Mouse (Mus musculus) lung, postnatal 25 days (tissue): ENCODE measurements at regions not wholly inside any gene's neighbourhood (a gene's known extent, or its start where the extent isn't known, plus 50 kb on each side); places are given as distances from the start of the nearest gene placed in this dataset.
"Not testable (repeated sequence)": the region's sequence is repeated elsewhere in the genome, so short reads cannot be mapped to it uniquely, and the experiment has no call there.

Experiments
- DNase-seq: peaks from one replicate; pipeline ENCODE4 v3.0.0; 2022; ENCODE audit warnings: low spot score

DNA sequence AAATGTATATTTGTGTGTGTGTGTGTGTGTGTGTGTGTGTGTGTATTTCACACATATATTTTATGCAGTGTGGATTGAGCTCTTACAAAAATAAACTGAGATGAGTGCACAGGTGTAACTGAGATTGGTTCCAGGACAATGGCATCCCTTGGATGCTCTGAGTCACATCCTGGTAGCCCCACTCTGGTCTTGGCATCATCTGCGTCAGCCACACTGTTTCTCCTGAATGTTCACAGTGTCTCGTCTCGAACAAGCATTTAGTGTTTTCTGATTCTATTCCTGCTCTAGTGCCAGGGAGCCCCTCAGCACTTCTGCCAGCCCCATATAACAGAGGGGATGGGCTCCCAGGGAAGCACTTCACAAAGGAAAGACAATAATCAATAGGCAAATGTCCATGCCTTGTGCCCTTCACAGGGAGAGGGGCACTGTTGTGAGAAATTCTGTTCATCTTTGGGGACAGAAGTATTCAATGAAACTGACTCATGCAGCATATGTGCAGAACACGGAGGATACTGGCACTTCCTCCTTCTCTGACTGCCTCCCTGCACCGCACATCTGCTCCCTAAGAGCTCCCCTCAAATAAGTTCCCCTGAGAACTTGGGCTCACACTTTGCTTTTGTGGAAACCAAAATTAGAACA lies 536.2 kb downstream of the Pdcd6ip start:
- DNase-seq: no peak

DNA sequence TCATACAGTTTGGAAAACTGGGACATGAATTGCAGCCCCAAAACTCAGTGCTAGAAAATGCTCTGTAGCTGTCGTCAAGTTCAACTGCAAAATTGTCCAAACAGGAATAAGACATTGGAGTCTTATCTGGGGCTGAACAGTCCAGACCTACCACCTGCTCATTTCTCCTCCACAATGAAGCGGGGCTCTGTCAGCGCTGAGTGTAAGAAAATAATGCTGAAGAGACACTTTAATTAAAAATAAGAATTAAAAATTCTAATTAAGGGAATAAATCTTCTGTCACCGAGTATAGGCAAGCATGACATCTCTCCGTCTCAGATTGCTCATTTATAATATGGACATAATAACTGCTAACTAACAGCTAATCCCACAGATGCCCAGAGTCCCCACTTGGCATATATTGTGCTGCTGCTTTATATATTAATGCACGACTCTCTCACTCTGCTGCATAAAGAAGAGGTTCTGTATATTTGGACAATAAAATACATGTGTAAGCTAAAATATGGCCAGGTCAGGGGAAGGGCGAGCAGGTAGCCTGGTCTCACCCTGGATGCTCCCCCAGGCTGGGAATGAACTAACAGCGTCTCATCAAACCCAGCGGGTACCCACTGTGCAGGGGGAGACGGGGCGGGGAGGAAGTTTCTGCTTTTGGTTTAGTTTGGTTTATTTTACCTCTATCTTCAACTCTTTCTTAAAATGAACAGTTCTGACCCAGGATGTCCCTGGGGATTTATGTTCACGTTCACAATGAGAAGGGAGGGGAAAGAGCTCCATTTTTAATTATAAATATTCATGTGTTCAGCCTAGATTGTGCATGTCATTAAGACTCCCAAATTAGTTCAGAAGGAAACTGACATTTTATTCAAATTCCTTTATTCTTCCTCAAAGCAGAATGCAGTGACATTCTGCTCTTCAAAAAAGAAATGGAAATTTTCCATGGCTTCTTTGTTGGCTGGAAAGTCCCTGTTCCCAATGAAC lies 544.9 kb downstream of the Pdcd6ip start:
- no peak for DNase-seq

DNA sequence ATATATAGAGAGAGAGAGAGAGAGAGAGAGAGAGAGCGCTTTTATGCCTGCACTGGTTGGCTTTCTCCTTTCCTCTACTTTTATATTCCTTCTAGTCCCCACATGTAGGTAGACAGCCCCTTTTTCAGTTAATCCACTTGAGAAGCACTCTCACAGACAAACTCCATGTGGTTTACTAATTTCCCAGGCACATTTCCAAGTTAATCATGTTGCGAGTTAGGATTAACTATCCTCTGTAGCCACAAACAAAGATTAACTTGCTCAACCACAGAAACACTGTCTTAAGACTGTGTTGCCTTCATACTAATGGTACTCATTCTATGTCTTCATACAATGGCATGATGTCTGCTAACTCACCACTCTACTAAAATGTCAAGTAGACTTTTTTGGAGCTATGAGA lies 548.0 kb downstream of the Pdcd6ip start:
- no peak for DNase-seq

DNA sequence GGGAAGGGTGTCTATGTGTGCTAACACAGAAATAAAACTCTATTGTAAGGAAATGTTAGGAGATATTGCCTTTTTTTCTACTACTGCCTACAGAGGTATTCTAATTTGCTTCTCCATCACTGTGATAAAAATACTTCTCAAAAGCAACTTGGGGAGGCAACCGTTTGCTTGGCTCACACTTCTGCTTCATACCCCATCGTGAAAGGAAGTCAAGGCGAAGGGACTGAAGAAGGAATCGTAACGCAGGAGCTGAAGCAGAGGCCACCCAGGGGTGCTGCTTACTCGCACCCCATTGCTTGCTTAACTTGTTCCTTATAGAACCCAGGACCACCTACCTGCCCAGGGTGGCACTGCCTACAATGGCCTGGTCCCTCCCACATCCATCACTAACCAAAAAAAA lies 550.0 kb downstream of the Pdcd6ip start:
- DNase-seq: no peak

DNA sequence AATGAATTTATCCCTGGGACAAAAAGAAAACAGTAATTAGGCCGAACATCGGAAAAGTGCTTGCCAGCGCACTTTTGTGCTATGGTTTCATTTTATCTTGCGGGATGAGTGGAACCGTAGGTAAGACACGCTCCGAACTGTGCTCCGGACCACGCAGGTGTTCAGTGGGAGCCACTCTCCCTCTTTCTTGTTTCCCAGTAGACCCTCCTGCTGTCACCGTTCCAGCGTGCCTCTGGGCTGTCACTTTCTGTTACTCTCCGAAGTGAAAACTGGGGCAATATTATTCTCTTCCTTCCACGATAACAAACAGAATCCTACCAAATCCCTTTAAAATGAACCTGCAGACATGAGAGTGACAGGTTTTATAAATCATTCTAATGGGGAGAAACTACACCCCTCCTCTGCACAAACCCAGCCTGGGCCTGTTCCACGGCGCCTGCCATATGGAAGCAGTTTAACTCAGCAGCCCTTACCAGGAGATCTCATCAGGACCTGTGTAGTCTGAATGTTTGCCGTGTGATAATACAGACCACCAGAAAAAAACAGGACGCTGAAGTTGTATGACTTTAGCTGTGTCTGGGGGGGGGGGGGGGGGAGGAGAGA lies 550.5 kb downstream of the Pdcd6ip start:
- DNase-seq: no peak

DNA sequence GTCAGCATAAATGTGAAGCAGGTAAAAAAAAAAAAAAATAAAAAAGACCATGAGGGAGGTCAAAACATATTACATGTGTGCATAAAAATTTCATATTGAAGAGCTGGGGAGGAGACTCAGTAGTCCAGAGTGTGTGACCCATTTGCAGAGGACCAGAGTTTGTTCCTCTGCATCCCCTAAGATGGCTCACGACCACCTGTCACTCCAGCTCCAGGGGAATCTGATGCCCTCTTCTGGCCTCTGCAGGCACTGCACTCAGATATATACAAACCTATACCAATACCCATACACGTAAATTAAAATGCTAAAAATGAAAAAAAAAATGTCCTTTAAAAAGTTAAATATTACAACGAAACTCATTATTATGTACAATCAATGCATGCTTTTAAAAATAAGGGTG lies 551.4 kb downstream of the Pdcd6ip start:
- DNase-seq: no peak

DNA sequence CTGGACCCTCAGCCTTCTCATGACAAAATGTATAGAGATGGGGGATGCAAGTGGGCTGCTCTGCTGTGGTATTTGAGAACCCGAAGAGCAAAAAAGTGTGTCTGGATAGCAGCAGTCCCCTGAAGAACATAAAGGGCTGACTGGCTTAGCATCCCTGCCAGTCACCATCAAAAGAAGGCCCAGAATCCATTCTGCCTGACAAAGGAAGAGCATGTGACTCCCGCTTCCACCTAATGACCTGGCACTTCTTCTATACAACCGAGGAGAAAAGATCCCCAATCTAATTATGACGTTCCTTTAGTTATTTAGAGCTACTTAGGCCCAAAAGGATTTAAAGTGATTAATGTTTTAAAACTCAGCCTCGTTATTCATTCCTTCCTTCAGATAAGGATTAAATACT lies 559.0 kb downstream of the Pdcd6ip start:
- DNase-seq: no peak

DNA sequence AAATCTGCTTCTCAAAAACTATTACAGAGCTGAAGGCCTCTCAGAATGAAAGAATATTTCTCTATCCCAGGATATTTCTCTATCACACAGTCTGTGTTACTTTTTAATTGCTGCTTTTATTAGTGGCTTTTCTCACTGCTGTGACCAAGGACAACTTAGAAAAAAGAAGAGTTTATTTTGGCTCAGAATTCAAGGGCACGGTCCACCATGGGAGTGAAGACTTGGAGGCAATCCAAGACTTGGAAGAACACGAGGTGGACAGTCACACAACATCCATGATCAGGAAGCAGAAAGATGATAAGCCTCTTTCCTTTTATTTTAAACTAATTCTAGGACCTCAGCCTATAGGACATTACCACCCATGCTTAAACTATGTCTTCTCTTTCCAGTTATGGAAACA lies 561.5 kb downstream of the Pdcd6ip start:
- no peak for DNase-seq

DNA sequence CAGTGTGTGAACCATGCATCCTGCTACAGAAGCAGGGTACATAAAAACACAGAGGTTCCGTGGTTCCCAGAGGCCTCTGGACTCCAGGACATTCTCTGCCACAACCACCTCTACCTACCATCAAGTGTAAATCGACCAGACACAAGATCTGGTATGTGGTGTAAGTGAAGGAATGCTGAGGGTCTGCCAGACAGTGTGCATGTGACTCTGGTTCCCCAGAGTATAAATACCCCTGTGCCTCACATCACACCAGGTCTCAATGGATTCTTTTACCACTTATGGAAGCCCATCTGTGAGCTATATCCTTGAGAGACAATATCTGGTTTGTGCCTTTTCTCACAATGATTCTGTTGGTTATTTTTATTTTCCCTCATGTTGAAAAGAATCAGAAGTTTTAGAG lies 563.0 kb downstream of the Pdcd6ip start:
- no peak for DNase-seq

DNA sequence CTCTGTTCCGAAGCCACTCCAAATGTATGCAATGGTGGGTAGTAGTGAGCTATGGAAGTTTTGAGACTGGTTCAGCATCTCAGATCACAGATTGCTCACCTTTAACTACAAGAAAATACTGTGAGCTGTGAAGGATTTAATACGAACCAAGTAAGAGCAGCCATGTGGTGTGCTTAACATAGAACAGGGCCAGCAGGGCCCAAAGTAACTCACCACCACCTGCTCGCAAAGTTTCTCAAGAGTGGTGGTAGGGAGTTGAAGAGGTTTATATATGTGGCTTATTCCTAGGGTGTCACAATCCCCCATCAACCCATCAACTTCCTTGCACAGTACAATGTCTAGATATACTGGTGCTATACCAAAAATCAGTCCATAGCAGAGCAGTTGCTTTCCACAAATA lies 573.4 kb downstream of the Pdcd6ip start:
- DNase-seq: no peak

DNA sequence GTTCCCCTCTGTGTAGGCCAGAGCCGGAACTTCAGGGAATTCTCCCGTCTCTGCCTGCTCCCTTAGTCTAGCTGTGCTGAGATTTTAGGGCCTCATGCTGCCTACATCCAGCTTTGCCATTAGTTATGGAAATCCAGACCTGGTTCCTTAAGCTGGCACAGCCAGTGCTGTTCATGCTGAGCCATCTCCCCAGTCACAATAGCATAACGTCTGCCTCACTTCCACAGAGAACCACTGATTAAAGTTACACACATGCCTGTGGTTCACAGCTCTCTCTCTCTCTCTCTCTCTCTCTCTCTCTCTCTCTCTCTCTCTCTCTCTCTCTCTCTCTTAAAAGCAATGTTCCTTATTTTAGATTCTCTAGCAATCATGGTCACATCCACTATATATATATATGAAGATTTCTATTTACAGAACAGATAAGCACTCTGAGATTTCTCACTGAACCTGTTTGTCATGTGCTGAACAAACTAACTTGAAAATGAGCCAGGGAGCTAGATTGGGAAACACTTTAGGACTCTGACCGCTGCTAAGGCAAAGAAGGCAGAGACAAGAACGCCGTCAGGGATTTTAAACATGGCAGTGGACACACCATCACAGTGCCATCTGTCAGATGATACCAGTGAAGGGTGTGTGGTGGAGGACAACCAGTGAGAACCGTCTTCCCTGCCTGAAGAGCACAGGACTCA lies 584.9 kb downstream of the Pdcd6ip start:
- DNase-seq: no peak

DNA sequence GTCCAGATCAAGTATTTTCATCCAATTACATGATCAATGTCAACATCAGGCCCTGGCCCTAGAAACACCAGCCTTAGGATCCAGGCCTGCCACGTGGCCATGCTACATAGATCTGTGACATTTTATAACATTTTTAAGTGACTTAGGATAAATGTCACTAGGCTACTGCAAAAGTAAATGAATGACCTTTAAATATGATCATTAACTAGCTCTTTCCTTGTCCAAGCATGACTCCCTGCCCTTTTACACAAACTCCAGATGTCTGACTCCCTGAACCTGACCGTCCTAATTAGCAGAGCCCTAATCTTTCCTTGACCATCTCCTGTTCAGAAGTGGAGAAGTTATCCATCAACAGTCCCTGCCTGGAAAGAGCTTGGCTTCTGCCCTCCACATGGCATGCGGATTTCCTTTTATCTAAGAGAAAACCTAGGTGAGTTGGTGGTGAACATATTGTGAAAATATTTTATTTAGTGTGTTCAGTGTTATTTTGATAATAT lies 585.8 kb downstream of the Pdcd6ip start:
- no peak for DNase-seq

DNA sequence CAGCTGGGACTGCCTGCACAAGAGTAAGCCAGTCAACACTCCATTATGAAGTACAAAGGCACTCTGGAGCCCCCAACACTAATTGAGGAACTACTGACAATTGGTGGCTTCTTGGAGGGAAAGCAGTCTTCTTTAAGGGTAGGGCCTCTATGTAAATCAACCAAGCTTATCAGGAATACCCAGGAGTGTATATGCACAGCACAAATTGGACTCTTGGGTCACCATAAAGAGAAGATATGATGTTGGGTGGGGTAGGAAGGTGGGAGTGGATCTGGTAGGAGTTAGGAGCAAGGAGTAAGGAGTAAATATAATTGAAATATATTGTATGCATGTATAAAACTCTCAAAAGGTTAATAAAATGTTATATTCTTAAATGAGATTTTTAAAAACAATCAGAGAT lies 587.7 kb downstream of the Pdcd6ip start:
- DNase-seq: no peak

DNA sequence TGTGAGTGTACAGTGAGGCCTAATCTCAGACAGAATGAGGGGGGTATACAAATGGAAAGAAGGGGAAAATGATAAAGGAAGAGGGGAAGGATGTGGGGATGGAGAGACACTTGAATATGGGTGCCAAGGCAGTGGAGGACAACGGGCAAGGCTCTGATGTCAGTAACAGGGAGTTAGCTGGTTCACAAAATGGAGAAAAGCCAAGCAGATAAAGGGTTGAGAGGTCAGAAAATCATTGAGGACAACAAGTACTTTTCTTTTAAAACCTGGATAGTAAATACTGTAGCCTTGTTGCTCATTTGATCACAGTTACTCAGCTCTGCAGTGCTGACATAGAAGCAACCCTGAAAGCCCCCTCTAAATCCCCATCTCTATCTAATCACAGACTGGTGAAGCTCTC lies 588.3 kb downstream of the Pdcd6ip start:
- no peak for DNase-seq

DNA sequence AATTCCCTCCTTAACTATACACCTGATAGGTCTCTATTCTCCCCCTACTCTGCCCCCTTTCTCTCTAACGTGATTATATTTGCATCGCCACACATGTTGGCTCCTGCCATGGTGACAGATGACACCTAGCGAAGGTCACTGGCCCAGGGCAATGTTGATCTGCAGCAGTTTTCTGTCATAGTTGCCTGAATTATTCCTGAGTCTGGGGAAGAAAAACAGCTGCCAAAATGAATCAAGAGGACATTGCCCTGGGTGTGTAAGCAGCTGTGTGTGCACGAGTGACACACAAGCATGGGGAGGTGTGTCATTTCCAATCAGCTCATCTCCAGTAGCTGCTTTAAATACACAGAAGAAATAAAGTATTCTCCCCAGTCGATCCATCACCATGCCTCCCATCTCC lies 592.5 kb downstream of the Pdcd6ip start:
- DNase-seq: no peak

DNA sequence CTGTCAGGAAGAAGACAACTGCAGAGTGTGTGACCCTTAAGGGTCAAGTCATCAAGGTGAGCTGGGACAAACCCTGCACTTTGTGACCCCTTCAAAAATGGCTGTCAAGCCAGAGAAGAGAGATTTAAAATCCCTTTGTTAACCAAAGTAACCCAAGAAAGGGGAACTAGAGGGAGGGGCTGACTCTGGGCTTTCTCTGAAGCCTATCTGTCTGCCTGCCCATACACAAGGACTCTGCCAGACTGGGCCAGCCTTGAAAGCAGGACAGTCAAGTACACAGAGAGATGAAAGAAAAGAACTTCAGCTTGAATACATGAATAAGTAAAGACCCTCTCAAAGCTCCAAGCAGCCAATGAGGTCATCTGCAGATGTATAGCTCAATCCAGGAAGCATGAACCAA lies 595.3 kb downstream of the Pdcd6ip start:
- DNase-seq: no peak

DNA sequence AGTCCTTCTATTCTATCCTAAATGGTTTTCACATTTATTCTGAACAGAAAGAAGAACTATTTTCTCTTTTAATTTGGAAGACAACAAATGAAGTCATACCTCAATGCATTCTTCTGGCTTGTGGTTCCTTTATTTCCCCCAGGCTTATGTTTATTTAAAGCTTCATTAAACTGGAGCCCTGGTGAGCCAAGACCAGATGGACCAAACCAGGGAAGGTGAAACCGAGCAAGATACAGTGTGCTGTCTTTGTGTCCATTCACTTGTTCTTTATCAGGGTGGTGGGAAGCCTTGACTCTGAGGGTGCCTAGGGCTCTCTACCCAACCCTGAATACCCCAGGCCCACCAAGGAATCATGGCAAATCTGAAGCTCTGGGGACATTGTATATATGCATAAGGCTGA lies 606.3 kb downstream of the Pdcd6ip start:
- DNase-seq: no peak

DNA sequence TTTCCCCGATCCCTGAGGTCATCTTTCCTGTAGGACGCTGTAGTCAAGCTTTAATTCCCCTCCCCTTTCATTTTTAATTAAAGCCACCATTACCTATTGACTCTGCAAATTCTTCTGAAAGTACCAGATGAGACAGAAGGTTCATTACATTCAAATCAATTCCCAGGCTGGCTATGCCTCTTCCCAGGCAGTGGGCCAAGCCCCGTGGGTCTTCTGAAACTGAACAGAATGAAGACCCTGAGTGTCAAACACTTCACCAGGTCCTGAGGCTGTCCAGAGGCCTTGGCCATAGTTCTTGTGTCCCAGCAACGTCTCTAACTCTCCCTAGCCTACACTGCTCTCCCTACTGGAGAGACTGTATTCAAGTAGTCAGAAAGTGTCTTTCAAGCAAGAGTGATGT lies 607.4 kb downstream of the Pdcd6ip start:
- no peak for DNase-seq

DNA sequence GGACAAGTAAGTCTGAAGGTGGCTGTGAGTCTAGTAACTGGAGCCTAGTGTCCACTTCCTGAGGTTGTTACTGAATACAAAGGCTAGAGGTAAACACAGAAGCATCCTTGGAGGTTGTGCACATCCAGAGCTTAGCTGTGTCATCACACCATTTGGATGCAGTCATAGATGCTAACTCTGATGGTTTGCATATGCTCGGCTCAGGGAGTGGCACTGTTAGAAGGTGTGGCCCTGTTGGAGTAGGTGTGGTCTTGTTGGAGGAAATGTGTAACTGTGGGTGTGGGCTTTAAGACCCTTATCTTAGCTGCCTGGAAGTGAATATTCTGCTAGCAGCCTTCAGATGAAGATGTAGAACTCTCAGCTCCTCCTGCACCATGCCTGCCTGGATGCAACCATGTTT lies 612.6 kb downstream of the Pdcd6ip start:
- DNase-seq: not testable (repeated sequence)

DNA sequence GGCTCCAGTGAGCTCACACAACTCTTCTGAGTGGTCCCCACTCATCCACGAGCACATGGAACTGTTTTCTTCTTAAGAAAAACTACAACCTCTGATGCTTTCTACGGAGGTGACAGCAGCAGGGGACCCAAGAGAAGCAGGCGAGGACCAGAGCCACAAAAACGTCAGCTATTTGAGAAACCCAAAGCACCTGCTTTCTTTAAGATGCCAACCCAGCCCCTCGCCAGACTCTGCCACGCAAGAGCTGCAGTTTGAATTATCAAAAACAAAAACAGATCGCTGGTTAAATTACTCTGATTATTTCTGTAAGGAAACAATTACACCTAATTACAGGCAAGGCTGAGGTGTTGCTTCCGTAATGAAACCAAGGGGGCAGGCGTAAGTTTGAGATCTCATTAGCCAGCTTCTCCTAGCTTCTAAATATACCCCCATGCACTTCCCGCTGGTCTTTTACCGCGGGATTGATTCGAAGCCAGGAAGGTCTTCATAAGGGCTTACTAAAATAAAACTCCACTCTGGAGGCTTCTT lies 614.1 kb downstream of the Pdcd6ip start:
- DNase-seq: no peak

DNA sequence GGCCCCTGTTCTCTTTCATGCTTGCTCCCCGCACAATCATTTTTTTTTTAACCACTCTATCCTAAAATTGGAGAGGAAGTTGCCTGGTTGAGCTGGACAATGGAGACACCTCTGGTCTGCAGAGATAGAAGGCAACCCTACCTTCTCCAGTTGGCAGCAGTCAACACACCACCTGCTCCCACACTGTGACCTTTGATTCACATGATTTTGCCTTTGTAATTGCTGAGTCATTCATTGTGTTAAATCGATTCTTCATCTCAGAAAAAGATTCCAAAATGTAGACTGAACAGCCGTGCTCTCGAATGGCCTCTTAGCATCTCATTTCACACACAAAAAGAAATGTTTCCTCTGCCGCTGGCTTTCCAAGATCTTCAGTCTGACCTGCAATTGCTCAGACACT lies 616.2 kb downstream of the Pdcd6ip start:
- DNase-seq: no peak

DNA sequence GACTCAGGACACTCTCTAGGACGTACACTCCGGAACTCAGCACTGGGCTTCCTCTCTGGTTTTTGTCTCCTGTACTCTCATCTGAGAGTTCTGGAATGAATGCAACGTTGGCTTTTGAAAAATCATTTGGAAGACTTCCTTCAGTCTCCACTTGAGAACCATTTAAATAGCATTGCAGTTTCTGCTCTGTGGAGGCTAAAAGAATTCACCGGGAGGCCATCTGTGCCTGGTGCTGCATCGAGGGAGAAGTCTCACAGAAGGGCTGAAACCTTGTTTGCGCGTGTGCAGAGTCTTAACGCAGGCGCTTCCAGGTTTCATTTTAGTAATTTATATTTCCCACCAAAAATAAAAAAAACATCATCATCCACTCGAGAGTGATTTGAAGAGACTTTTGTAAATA lies 620.3 kb downstream of the Pdcd6ip start:
- no peak for DNase-seq
